Mouse (Mus musculus): ENCODE results near the gene Arpc5.

GRCm38 (mm10) chr1:152809541-152810252 lies 43.4 kb downstream of the Arpc5 start:
- TF ChIP-seq CTCF (IDR thresholded peaks at IDR 0.05; ENCODE audit: low read depth, low read length), result no peak
- TF ChIP-seq GATA2 (IDR thresholded peaks at IDR 0.05; ENCODE audit: borderline replicate concordance, low read depth, low read length), result no peak
- no peak for TF ChIP-seq TAL1 (conservative IDR thresholded peaks at IDR 0.05; ENCODE audit: low read depth, low read length)
- no peak for TF ChIP-seq GATA1 (IDR thresholded peaks at IDR 0.05; ENCODE audit: borderline replicate concordance, low read length)
